Mouse (Mus musculus) heart, postnatal 36 days (tissue): ENCODE measurements around the gene Tmem265. TPM values are rescaled to one million over a fixed set of nuclear protein-coding genes. Genes with fewer than 3 reads are reported as not detected.

Experiments
- DNase-seq, 2 experiments: peaks; one replicate each; pipeline ENCODE4 v3.0.0; 2021 to 2022
- intact Hi-C: fragments of 180-260 bp; cut with DNase I; formaldehyde crosslinking; loops from one replicate; pipeline ENCODE4 v1.15.1; 2025
- total RNA-seq, 2 experiments: library from RNA; stranded (reverse); gene quantifications; 2 replicates each; pipeline ENCODE4 v1.2.3; 2021

Tmem265 gene
- total RNA-seq, 2 experiments from 2014 or later, result not detected

- intact Hi-C loops, result loop anchor here (5.0 kb wide), 1 partner anchor 180 kb away; the partner anchor contains the start of gene Orai3
These were observed 26.0 kb downstream of the Tmem265 start for GRCm38 (mm10) chr7:127587196-127587595.

GRCm38 (mm10) chr7:127588011-127588871 is 27.1 kb downstream of the Tmem265 start, which contains the start of the genes Ccdc189 and Rnf40:
Ccdc189 (minus strand) TSS chr7:127588595.
Rnf40 (plus strand) TSS chr7:127588767.
- intact Hi-C loops, result loop anchor here (5.0 kb wide), 1 partner anchor 179 kb away; the partner anchor contains the start of gene Orai3
- DNase-seq, result peak; percentile 87 to 91

More at GRCm38 (mm10) chr7:127587196-127587595, 26.0 kb downstream of the Tmem265 start:
- no peak for DNase-seq

GRCm38 (mm10) chr7:127588901-127589300 is 27.7 kb downstream of the Tmem265 start:
- intact Hi-C loops, result loop anchor here (5.0 kb wide), 1 partner anchor 178 kb away; the partner anchor contains the start of gene Orai3
- no peak for DNase-seq

GRCm38 (mm10) chr7:127589637-127590036 is 28.4 kb downstream of the Tmem265 start:
- DNase-seq, result no peak
- intact Hi-C loops, result loop anchor here (5.0 kb wide), 1 partner anchor 178 kb away; the partner anchor contains the start of gene Orai3

GRCm38 (mm10) chr7:127591108-127591507 is 29.9 kb downstream of the Tmem265 start:
- intact Hi-C loops, result no loop called here
- no peak for DNase-seq

GRCm38 (mm10) chr7:127592575-127592974 is 31.4 kb downstream of the Tmem265 start:
- DNase-seq, result no peak
- intact Hi-C loops, result no loop called here

GRCm38 (mm10) chr7:127596747-127597146 is 35.6 kb downstream of the Tmem265 start:
- intact Hi-C loops, result no loop called here
- no peak for DNase-seq

- intact Hi-C loops, result no loop called here
- no peak for DNase-seq
These were observed 39.4 kb downstream of the Tmem265 start for GRCm38 (mm10) chr7:127600612-127601011.

GRCm38 (mm10) chr7:127601735-127602134 is 40.5 kb downstream of the Tmem265 start:
- no peak for DNase-seq
- intact Hi-C loops, result no loop called here

- no peak for DNase-seq
- intact Hi-C loops, result no loop called here
These were observed 41.7 kb downstream of the Tmem265 start for GRCm38 (mm10) chr7:127602903-127603302.

- intact Hi-C loops, result no loop called here
- no peak for DNase-seq
These were observed 43.1 kb downstream of the Tmem265 start for GRCm38 (mm10) chr7:127604256-127604655.

GRCm38 (mm10) chr7:127607150-127607549 is 46.0 kb downstream of the Tmem265 start:
- intact Hi-C loops, result no loop called here
- DNase-seq, result no peak

- intact Hi-C loops, result no loop called here
- DNase-seq, result no peak
These were observed 49.8 kb downstream of the Tmem265 start for GRCm38 (mm10) chr7:127611011-127611410.

GRCm38 (mm10) chr7:127611561-127611960 is 50.4 kb downstream of the Tmem265 start:
- DNase-seq, result no peak
- intact Hi-C loops, result no loop called here

- DNase-seq, result no peak
- intact Hi-C loops, result no loop called here
These were observed 52.3 kb downstream of the Tmem265 start for GRCm38 (mm10) chr7:127613501-127613900.

- intact Hi-C loops, result no loop called here
- DNase-seq, result no peak
These were observed 52.9 kb downstream of the Tmem265 start for GRCm38 (mm10) chr7:127614091-127614490.

- intact Hi-C loops, result no loop called here
- peak; percentile 55 to 66 for DNase-seq
These were observed 53.3 kb downstream of the Tmem265 start for GRCm38 (mm10) chr7:127614511-127614890.

- DNase-seq, result peak; percentile 67 to 84
- intact Hi-C loops, result no loop called here
These were observed 54.0 kb downstream of the Tmem265 start, which contains the start of gene Zfp629 for GRCm38 (mm10) chr7:127614891-127615843. Zfp629 (minus strand) TSS chr7:127615797.

GRCm38 (mm10) chr7:127616336-127616735 is 55.1 kb downstream of the Tmem265 start:
- no peak for DNase-seq
- intact Hi-C loops, result no loop called here
